ENCODE assay signal across 26 mouse cellular contexts in genomic region chr14:36923383-36923782, GRCm38 (mm10). TPM values are rescaled to one million over a fixed set of nuclear protein-coding genes. Genes with fewer than 3 reads are reported as not detected.
A peak's percentile ranks its signal among the peaks of the same experiment; 100 is the strongest.
DNase-seq lines count a peak whose midpoint lies in the region; ATAC-seq lines count a peak whose summit lies in the region.
"Had no signal": no experiment of that assay in that cellular context is flagged by ENCODE, and none has a peak within 500 bp of the region (broad histone marks: within the 10 kb centered on the region; RNA-seq: fewer than 3 reads in every experiment).

No protein-coding gene starts in this region.

- 94% methylated on average over 3 of the region's 3 CpGs for WGBS in midbrain, embryonic 11.5 days
- WGBS in midbrain, embryonic 14.5 days = 95% methylated on average over 3 of the region's 3 CpGs

- H3K4me1 ChIP-seq in midbrain, embryonic 11.5 days (ENCODE audit: control insufficient read depth, insufficient read depth, low read length) = no peaks in the 10 kb centered on the region
- H3K4me1 ChIP-seq in midbrain, embryonic 14.5 days (ENCODE audit: control insufficient read depth, insufficient read depth, low read length) = no peaks in the 10 kb centered on the region
- H3K4me1 ChIP-seq: forebrain, embryonic 12.5 days had no signal

- no peaks in the 10 kb centered on the region for H3K27me3 ChIP-seq in midbrain, embryonic 11.5 days (ENCODE audit: control insufficient read depth, insufficient read depth, low read length)
- no peaks in the 10 kb centered on the region for H3K27me3 ChIP-seq in midbrain, embryonic 14.5 days (ENCODE audit: control insufficient read depth, insufficient read depth, low read length)
- H3K27me3 ChIP-seq: CH12.LX; embryonic facial prominence, embryonic 13.5 days; embryonic facial prominence, embryonic 15.5 days; forebrain, embryonic 12.5 days; Patski had no signal

- no peak overlapping the region for H3K9ac ChIP-seq in midbrain, embryonic 11.5 days (ENCODE audit: low read length)
- H3K9ac ChIP-seq in midbrain, embryonic 14.5 days (replicated peaks; ENCODE audit: low read length) = no peak overlapping the region
- H3K9ac ChIP-seq: embryonic facial prominence, embryonic 13.5 days; embryonic facial prominence, embryonic 15.5 days; forebrain, embryonic 12.5 days had no signal

- H3K27ac ChIP-seq in midbrain, embryonic 11.5 days (ENCODE audit: low read depth, low read length) = no peak overlapping the region
- no peak overlapping the region for H3K27ac ChIP-seq in midbrain, embryonic 14.5 days (replicated peaks; ENCODE audit: low read depth, low read length)
- H3K27ac ChIP-seq: embryonic facial prominence, embryonic 13.5 days; embryonic facial prominence, embryonic 15.5 days; forebrain, embryonic 10.5 days; forebrain, embryonic 12.5 days had no signal

- H3K9me3 ChIP-seq in midbrain, embryonic 11.5 days (ENCODE audit: control insufficient read depth, low read length) = no peaks in the 10 kb centered on the region
- H3K9me3 ChIP-seq in midbrain, embryonic 14.5 days (ENCODE audit: control insufficient read depth, low read length) = no peaks in the 10 kb centered on the region
- H3K9me3 ChIP-seq: embryonic facial prominence, embryonic 13.5 days; embryonic facial prominence, embryonic 15.5 days; forebrain, embryonic 10.5 days; forebrain, embryonic 12.5 days had no signal

- H3K4me3 ChIP-seq in midbrain, embryonic 11.5 days (ENCODE audit: low read depth, low read length) = no peak overlapping the region
- no peak overlapping the region for H3K4me3 ChIP-seq in midbrain, embryonic 14.5 days (replicated peaks; ENCODE audit: low read depth, low read length)
- H3K4me3 ChIP-seq: embryonic facial prominence, embryonic 13.5 days; embryonic facial prominence, embryonic 15.5 days; erythroblast, embryonic 14.5 days; forebrain, embryonic 10.5 days; forebrain, embryonic 12.5 days had no signal

- DNase-seq in midbrain, embryonic 11.5 days (ENCODE audit: low spot score, missing footprints) = peak; percentile 28
- DNase-seq in midbrain, embryonic 14.5 days = no peak
- DNase-seq in cerebellum, postnatal 14 days = no peak
- no peak for DNase-seq in gastrocnemius, postnatal 4 days (ENCODE audit: low spot score in 2 of 2)
- no peak for DNase-seq in cerebellum, adult 9-10 months
- DNase-seq: adrenal gland, adult 2 months; adrenal gland, postnatal 10 days; adrenal gland, postnatal 36 days; B cell, adult 2 months; cerebellum, adult 11-12 months; cerebellum, adult 2 months; cerebellum, postnatal 10 days; cerebellum, postnatal 36 days; embryo, embryonic 11 days had no signal

- no peak for ATAC-seq in midbrain, embryonic 11.5 days (ENCODE audit: low FRiP score)
- ATAC-seq in midbrain, embryonic 14.5 days (ENCODE audit: low FRiP score, low TSS enrichment) = no peak
- peak; percentile 14 for ATAC-seq in activated CD4-positive, CD25-positive, alpha-beta regulatory T cell, adult 4 months
- peak; percentile 26; the same call in 1 of the 2 replicates for ATAC-seq in megakaryocyte progenitor cell, adult 5-6 weeks (replicated peaks; ENCODE audit: poor library complexity)
- ATAC-seq: CD4-positive, CD25-positive, alpha-beta regulatory T cell, adult 4 months; forebrain, embryonic 14.5 days; forebrain, embryonic 16.5 days; Patski had no signal

- H3K36me3 ChIP-seq in midbrain, embryonic 11.5 days (ENCODE audit: control insufficient read depth, insufficient read depth, low read length) = no peaks in the 10 kb centered on the region
- H3K36me3 ChIP-seq in midbrain, embryonic 14.5 days (ENCODE audit: control insufficient read depth, insufficient read depth, low read length) = peaks cover 34% of the 10 kb centered on the region
- H3K36me3 ChIP-seq: forebrain, embryonic 12.5 days had no signal

- H3K4me2 ChIP-seq in midbrain, embryonic 11.5 days = no peak overlapping the region
- H3K4me2 ChIP-seq in midbrain, embryonic 14.5 days (ENCODE audit: low read length) = no peak overlapping the region
- H3K4me2 ChIP-seq: embryonic facial prominence, embryonic 13.5 days; embryonic facial prominence, embryonic 15.5 days; forebrain, embryonic 12.5 days had no signal

RNA-seq across cellular contexts. Expression of gene Ccser2, which starts 45.2 kb away (rescaled TPM):
- polyA plus RNA-seq in midbrain, embryonic 11.5 days (2014; fragmentation: Nextera tagmentation; extraction: Ambion mirVana) = 27.5 and 29.2 TPM in 2 replicates
- polyA plus RNA-seq in midbrain, embryonic 14.5 days (2014; fragmentation: Nextera tagmentation; extraction: Ambion mirVana) = 68.9 and 85.1 TPM in 2 replicates
- polyA plus RNA-seq in activated CD4-positive, CD25-positive, alpha-beta regulatory T cell, adult 4 months (2017; shearing (Covaris generic)) = 10 to 100 TPM; 15.4 to 21.1 TPM
- total RNA-seq in megakaryocyte progenitor cell, adult 5-6 weeks (2015) = 9.6 and 10.4 TPM in 2 replicates
- total RNA-seq in megakaryocyte progenitor cell, adult 5-6 weeks (2017) = 5.6 and 12.3 TPM in 2 replicates
- 10 to 100 TPM; 59.4 to 63.7 TPM for total RNA-seq in gastrocnemius, postnatal 4 days (2021)

Comparison
In these comparisons a context has a peak if more than half of its experiments do, and no peak if none do; other contexts are left out.
1. ATAC-seq: peak in activated CD4-positive, CD25-positive, alpha-beta regulatory T cell, adult 4 months (single experiment) and megakaryocyte progenitor cell, adult 5-6 weeks (single experiment); none in midbrain, embryonic 11.5 days (single experiment) and midbrain, embryonic 14.5 days (single experiment).